Mouse (Mus musculus): Measurements from ENCODE around the gene Gcgr. TPM values are rescaled to one million over a fixed set of nuclear protein-coding genes. Genes with fewer than 3 reads are reported as not detected.
"Not testable (repeated sequence)": the region's sequence is repeated elsewhere in the genome, so short reads cannot be mapped to it uniquely, and the experiment has no call there.

The Gcgr gene
- total RNA-seq, 2 experiments from 2014 or later = not detected

- no peak for ATAC-seq (replicated peaks; ENCODE audit: low FRiP score, low TSS enrichment, poor library complexity, severe bottlenecking)
These were observed 49.0 kb downstream of the Gcgr start for GRCm38 (mm10) chr11:120579316-120580107.

GRCm38 (mm10) chr11:120580190-120580589 lies 49.7 kb downstream of the Gcgr start:
- ATAC-seq (replicated peaks; ENCODE audit: low FRiP score, low TSS enrichment, poor library complexity, severe bottlenecking) = no peak; the same call in 1 of the 2 replicates

GRCm38 (mm10) chr11:120580871-120581331 lies 50.4 kb downstream of the Gcgr start:
- ATAC-seq (replicated peaks; ENCODE audit: low FRiP score, low TSS enrichment, poor library complexity, severe bottlenecking) = no peak

GRCm38 (mm10) chr11:120581490-120582267 lies 51.2 kb downstream of the Gcgr start, which contains the start of gene Arhgdia:
Gene Arhgdia, minus strand, starts transcription at chr11:120581624.
- peak; percentile 39 for ATAC-seq (replicated peaks; ENCODE audit: low FRiP score, low TSS enrichment, poor library complexity, severe bottlenecking)

GRCm38 (mm10) chr11:120582268-120582981 lies 51.9 kb downstream of the Gcgr start:
- ATAC-seq (replicated peaks; ENCODE audit: low FRiP score, low TSS enrichment, poor library complexity, severe bottlenecking) = 0 out of 2 replicates have a peak, but pooled peaks have one; percentile 16

GRCm38 (mm10) chr11:120582982-120583293 lies 52.4 kb downstream of the Gcgr start:
- ATAC-seq (replicated peaks; ENCODE audit: low FRiP score, low TSS enrichment, poor library complexity, severe bottlenecking) = not testable (repeated sequence)

- ATAC-seq (replicated peaks; ENCODE audit: low FRiP score, low TSS enrichment, poor library complexity, severe bottlenecking) = no peak
These were observed 53.4 kb downstream of the Gcgr start for GRCm38 (mm10) chr11:120583937-120584336.

- ATAC-seq (replicated peaks; ENCODE audit: low FRiP score, low TSS enrichment, poor library complexity, severe bottlenecking) = peak; percentile 80
These were observed 58.0 kb downstream of the Gcgr start for GRCm38 (mm10) chr11:120588531-120588930.

Other genes with a start within 250 kb of the Gcgr start
Only the 30 nearest of the 31 such genes appear.
- 774 and 823 TPM in 2 replicates for gene Actg1, start 182.2 kb upstream of the Gcgr start, total RNA-seq (2014; fragmentation: Nextera tagmentation)
- 492 and 662 TPM in 2 replicates for gene Actg1, start 182.2 kb upstream of the Gcgr start, total RNA-seq (2017)
- gene Fscn2, start 169.2 kb upstream of the Gcgr start, total RNA-seq (2014; fragmentation: Nextera tagmentation) = not detected in 2 replicates
- gene Fscn2, start 169.2 kb upstream of the Gcgr start, total RNA-seq (2017) = not detected in 2 replicates
- gene Faap100, start 151.9 kb upstream of the Gcgr start, total RNA-seq (2014; fragmentation: Nextera tagmentation) = 31.0 and 34.7 TPM in 2 replicates
- 11.3 and 11.6 TPM in 2 replicates for gene Faap100, start 151.9 kb upstream of the Gcgr start, total RNA-seq (2017)
- gene Nploc4, start 93.0 kb upstream of the Gcgr start, total RNA-seq (2014; fragmentation: Nextera tagmentation) = 59.3 and 65.2 TPM in 2 replicates
- gene Nploc4, start 93.0 kb upstream of the Gcgr start, total RNA-seq (2017) = 32.5 and 41.1 TPM in 2 replicates
- gene Tspan10, start 88.1 kb upstream of the Gcgr start, total RNA-seq (2014; fragmentation: Nextera tagmentation) = not detected in 2 replicates
- gene Tspan10, start 88.1 kb upstream of the Gcgr start, total RNA-seq (2017) = not detected in 2 replicates
- gene Pde6g, start 77.2 kb upstream of the Gcgr start, total RNA-seq (2014; fragmentation: Nextera tagmentation) = 0.37 TPM in 1 of 2 replicates, not detected in the other
- 0.38 TPM in 1 of 2 replicates, not detected in the other for gene Pde6g, start 77.2 kb upstream of the Gcgr start, total RNA-seq (2017)
- gene Oxld1, start 72.6 kb upstream of the Gcgr start, total RNA-seq (2014; fragmentation: Nextera tagmentation) = 8.0 and 20.5 TPM in 2 replicates
- 14.0 and 27.9 TPM in 2 replicates for gene Oxld1, start 72.6 kb upstream of the Gcgr start, total RNA-seq (2017)
- 36.1 and 67.6 TPM in 2 replicates for gene Ccdc137, start 72.6 kb upstream of the Gcgr start, total RNA-seq (2014; fragmentation: Nextera tagmentation)
- gene Ccdc137, start 72.6 kb upstream of the Gcgr start, total RNA-seq (2017) = 70.0 and 99.8 TPM in 2 replicates
- 11.2 and 14.7 TPM in 2 replicates for gene Arl16, start 63.1 kb upstream of the Gcgr start, total RNA-seq (2014; fragmentation: Nextera tagmentation)
- 8.8 and 21.9 TPM in 2 replicates for gene Arl16, start 63.1 kb upstream of the Gcgr start, total RNA-seq (2017)
- 165 and 221 TPM in 2 replicates for gene Mrpl12, start 46.1 kb upstream of the Gcgr start, total RNA-seq (2014; fragmentation: Nextera tagmentation)
- gene Mrpl12, start 46.1 kb upstream of the Gcgr start, total RNA-seq (2017) = 151 and 192 TPM in 2 replicates
- gene Slc25a10, start 38.9 kb upstream of the Gcgr start, total RNA-seq (2014; fragmentation: Nextera tagmentation) = 16.9 and 27.2 TPM in 2 replicates
- gene Slc25a10, start 38.9 kb upstream of the Gcgr start, total RNA-seq (2017) = 17.6 and 18.8 TPM in 2 replicates
- 60.4 and 62.7 TPM in 2 replicates for gene Mcrip1, start 19.0 kb downstream of the Gcgr start, total RNA-seq (2014; fragmentation: Nextera tagmentation)
- gene Mcrip1, start 19.0 kb downstream of the Gcgr start, total RNA-seq (2017) = 18.5 and 18.8 TPM in 2 replicates
- not detected in 2 replicates for gene Ppp1r27, start 20.4 kb downstream of the Gcgr start, total RNA-seq (2014; fragmentation: Nextera tagmentation)
- gene Ppp1r27, start 20.4 kb downstream of the Gcgr start, total RNA-seq (2017) = not detected in 2 replicates
- 236 and 270 TPM in 2 replicates for gene P4hb, start 42.6 kb downstream of the Gcgr start, total RNA-seq (2014; fragmentation: Nextera tagmentation)
- 334 and 373 TPM in 2 replicates for gene P4hb, start 42.6 kb downstream of the Gcgr start, total RNA-seq (2017)
- gene Arhgdia, start 50.9 kb downstream of the Gcgr start, total RNA-seq (2014; fragmentation: Nextera tagmentation) = 248 and 334 TPM in 2 replicates
- 96.3 and 154 TPM in 2 replicates for gene Arhgdia, start 50.9 kb downstream of the Gcgr start, total RNA-seq (2017)
- 157 and 232 TPM in 2 replicates for gene Alyref, start 67.7 kb downstream of the Gcgr start, total RNA-seq (2014; fragmentation: Nextera tagmentation)
- gene Alyref, start 67.7 kb downstream of the Gcgr start, total RNA-seq (2017) = 208 and 278 TPM in 2 replicates
- 84.0 and 110 TPM in 2 replicates for gene Anapc11, start 67.7 kb downstream of the Gcgr start, total RNA-seq (2014; fragmentation: Nextera tagmentation)
- 21.9 and 27.6 TPM in 2 replicates for gene Anapc11, start 67.7 kb downstream of the Gcgr start, total RNA-seq (2017)
- gene Npb, start 77.8 kb downstream of the Gcgr start, total RNA-seq (2014; fragmentation: Nextera tagmentation) = 3.3 TPM in 1 of 2 replicates, not detected in the other
- not detected in 2 replicates for gene Npb, start 77.8 kb downstream of the Gcgr start, total RNA-seq (2017)
- 74.6 and 87.3 TPM in 2 replicates for gene Pcyt2, start 87.2 kb downstream of the Gcgr start, total RNA-seq (2014; fragmentation: Nextera tagmentation)
- gene Pcyt2, start 87.2 kb downstream of the Gcgr start, total RNA-seq (2017) = 28.5 and 29.6 TPM in 2 replicates
- gene Sirt7, start 94.5 kb downstream of the Gcgr start, total RNA-seq (2014; fragmentation: Nextera tagmentation) = 62.8 and 79.3 TPM in 2 replicates
- 39.8 and 48.3 TPM in 2 replicates for gene Sirt7, start 94.5 kb downstream of the Gcgr start, total RNA-seq (2017)
- gene Mafg, start 102.9 kb downstream of the Gcgr start, total RNA-seq (2014; fragmentation: Nextera tagmentation) = 26.0 and 31.6 TPM in 2 replicates
- gene Mafg, start 102.9 kb downstream of the Gcgr start, total RNA-seq (2017) = 11.7 and 12.2 TPM in 2 replicates
- 0.13 and 1.1 TPM in 2 replicates for gene Pycr1, start 113.1 kb downstream of the Gcgr start, total RNA-seq (2014; fragmentation: Nextera tagmentation)
- 1.5 TPM in 1 of 2 replicates, not detected in the other for gene Pycr1, start 113.1 kb downstream of the Gcgr start, total RNA-seq (2017)
- 6.3 TPM in 1 of 2 replicates, not detected in the other for gene Myadml2, start 117.5 kb downstream of the Gcgr start, total RNA-seq (2014; fragmentation: Nextera tagmentation)
- not detected in 2 replicates for gene Myadml2, start 117.5 kb downstream of the Gcgr start, total RNA-seq (2017)
- not detected in 2 replicates for gene Notum, start 130.5 kb downstream of the Gcgr start, total RNA-seq (2014; fragmentation: Nextera tagmentation)
- gene Notum, start 130.5 kb downstream of the Gcgr start, total RNA-seq (2017) = not detected in 2 replicates
- gene Aspscr1, start 142.3 kb downstream of the Gcgr start, total RNA-seq (2014; fragmentation: Nextera tagmentation) = 79.5 and 108 TPM in 2 replicates
- 15.5 and 52.7 TPM in 2 replicates for gene Aspscr1, start 142.3 kb downstream of the Gcgr start, total RNA-seq (2017)
- gene Cenpx, start 183.0 kb downstream of the Gcgr start, total RNA-seq (2014; fragmentation: Nextera tagmentation) = 132 and 157 TPM in 2 replicates
- gene Cenpx, start 183.0 kb downstream of the Gcgr start, total RNA-seq (2017) = 95.0 and 99.4 TPM in 2 replicates
- gene Lrrc45, start 183.2 kb downstream of the Gcgr start, total RNA-seq (2014; fragmentation: Nextera tagmentation) = 25.3 and 34.4 TPM in 2 replicates
- gene Lrrc45, start 183.2 kb downstream of the Gcgr start, total RNA-seq (2017) = 37.0 and 38.1 TPM in 2 replicates
- gene Rac3, start 190.8 kb downstream of the Gcgr start, total RNA-seq (2014; fragmentation: Nextera tagmentation) = 1.6 and 2.9 TPM in 2 replicates
- not detected in 2 replicates for gene Rac3, start 190.8 kb downstream of the Gcgr start, total RNA-seq (2017)
- 12.7 and 14.9 TPM in 2 replicates for gene Dcxr, start 196.6 kb downstream of the Gcgr start, total RNA-seq (2014; fragmentation: Nextera tagmentation)
- 6.2 and 10.2 TPM in 2 replicates for gene Dcxr, start 196.6 kb downstream of the Gcgr start, total RNA-seq (2017)
- not detected in 2 replicates for gene Cbr2, start 201.4 kb downstream of the Gcgr start, total RNA-seq (2014; fragmentation: Nextera tagmentation)
- not detected in 2 replicates for gene Cbr2, start 201.4 kb downstream of the Gcgr start, total RNA-seq (2017)